Mouse (Mus musculus): Measurements from ENCODE around the gene Ndufv1. TPM values are rescaled to one million over a fixed set of nuclear protein-coding genes. Genes with fewer than 3 reads are reported as not detected.
"Not testable (repeated sequence)": the region's sequence is repeated elsewhere in the genome, so short reads cannot be mapped to it uniquely, and the experiment has no call there.

Gene Ndufv1
- polyA plus RNA-seq, 2 experiments from 2014 or later, result 109 to 164 TPM

DNA sequence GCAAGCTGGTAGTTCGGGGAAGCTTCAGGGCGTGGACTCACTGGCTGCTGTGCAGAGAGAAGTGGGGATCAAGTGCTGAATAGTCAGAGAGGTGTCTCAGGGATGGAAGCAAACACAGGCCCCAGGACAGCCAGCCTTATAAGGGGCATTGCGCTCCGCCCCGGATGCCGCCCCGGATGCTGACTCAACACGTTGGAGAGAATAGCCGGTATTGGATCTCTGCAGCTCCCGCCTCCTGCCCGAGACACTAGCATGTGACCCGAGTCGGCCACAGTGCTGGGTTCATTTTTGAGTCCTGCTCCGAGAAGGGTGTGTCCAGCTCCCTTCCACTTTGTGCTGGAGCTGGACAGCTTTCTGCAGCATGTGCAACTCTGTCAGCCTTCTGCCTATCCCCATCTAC is 29.5 kb upstream of the Ndufv1 start:
- no peak for ATAC-seq

GRCm38 (mm10) chr19:4041500-4041899 is 28.9 kb upstream of the Ndufv1 start:
- not testable (repeated sequence) for ATAC-seq

GRCm38 (mm10) chr19:4040941-4041340 is 28.3 kb upstream of the Ndufv1 start:
- ATAC-seq, result not testable (repeated sequence)

- peak; percentile 98 for ATAC-seq
Measured at GRCm38 (mm10) chr19:4037788-4038232, 25.2 kb upstream of the Ndufv1 start, which contains the start of gene Gstp1. Gene Gstp1 (minus strand): TSS chr19:4037985.

DNA sequence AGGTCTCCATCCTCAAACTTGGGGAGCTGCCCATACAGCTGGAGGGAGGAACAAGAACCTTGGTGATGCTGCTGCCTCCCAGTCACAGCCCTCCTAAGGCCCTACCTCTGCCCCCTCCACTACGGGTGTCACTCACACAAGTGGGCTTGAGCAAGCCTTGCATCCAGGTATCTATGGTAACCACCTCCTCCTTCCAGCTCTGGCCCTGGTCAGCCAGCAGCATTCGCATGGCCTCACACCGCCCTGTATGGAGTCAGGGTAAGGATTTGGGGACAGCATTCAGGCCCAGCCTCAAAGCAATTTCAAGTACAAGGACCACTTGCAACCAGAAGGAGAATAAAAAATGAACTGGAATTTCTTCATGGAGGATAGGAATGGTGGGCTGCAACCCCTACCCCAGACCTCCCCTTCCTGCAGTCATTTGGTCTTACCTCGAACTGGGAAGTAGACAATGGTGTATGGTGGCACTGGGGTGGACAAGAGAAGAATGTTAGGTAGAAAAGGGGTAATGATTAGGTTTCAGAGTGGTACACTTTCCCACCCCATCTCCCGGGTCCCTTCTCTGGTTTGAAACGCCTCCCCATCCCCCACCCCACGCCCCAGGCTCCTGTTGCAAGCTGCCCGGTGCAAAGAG is 24.7 kb upstream of the Ndufv1 start:
- not testable (repeated sequence) for ATAC-seq

- ATAC-seq, result no peak
Measured at GRCm38 (mm10) chr19:4036327-4037045, 23.9 kb upstream of the Ndufv1 start.

GRCm38 (mm10) chr19:4033742-4034141 is 21.1 kb upstream of the Ndufv1 start:
- ATAC-seq, result no peak

DNA sequence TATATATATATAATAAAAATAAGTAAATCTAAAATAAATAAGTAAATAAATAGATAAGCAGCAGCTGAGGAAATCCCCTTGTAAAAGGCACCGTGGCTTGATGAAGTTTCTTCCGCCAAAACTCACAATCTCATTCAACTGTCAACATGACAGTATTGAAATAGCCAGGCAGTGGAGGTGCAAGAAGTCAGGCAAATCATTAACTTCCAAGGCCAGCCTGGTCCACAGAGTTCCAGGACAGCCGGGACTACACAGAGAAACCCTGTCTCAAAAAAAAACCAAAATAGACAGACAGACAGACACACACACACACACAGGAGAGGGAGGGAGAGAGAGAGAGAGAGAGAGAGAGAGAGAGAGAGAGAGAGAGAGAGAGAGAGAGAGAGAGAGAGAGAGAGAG is 20.7 kb upstream of the Ndufv1 start:
- ATAC-seq, result no peak

DNA sequence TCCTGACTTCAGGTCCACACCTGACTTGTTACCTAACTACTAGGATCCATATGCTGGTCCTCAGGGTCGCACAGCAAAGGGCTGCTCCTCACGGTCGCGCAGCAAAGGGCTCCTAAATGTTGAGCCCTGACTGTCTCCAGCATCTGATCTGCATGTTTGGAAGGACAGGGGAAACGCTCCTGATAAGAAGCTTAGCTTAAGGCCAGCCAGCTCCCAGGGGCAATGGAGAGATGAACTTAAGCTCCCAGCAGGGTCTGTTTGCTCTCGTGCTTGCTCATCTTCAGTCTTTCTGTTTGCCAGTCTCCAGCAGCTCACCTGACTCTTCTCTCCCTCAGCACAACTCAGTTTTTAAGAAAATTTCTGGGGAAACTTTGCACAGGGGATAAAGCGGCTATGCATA is 20.1 kb upstream of the Ndufv1 start:
- ATAC-seq, result no peak

GRCm38 (mm10) chr19:4027576-4027975 is 15.0 kb upstream of the Ndufv1 start:
- ATAC-seq, result no peak

DNA sequence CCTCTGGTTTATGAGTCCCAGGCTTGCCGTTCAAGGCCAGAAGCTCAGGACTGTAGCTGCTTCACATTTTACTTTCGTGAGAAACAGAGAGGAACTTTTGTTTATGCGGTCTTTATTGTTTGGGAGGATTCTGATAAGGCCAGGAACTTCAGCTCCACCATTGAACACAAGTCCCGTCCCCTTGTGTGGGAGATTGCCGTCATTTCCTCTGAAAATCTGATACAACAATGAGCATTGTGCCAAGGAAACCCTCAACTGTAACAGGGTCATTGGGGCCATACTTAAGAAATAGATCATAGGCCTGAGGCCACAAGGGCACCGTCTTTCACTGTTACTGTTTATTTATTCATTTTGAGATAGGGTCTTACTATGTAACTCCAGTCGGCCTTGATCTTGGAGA is 10.6 kb upstream of the Ndufv1 start:
- ATAC-seq, result no peak

DNA sequence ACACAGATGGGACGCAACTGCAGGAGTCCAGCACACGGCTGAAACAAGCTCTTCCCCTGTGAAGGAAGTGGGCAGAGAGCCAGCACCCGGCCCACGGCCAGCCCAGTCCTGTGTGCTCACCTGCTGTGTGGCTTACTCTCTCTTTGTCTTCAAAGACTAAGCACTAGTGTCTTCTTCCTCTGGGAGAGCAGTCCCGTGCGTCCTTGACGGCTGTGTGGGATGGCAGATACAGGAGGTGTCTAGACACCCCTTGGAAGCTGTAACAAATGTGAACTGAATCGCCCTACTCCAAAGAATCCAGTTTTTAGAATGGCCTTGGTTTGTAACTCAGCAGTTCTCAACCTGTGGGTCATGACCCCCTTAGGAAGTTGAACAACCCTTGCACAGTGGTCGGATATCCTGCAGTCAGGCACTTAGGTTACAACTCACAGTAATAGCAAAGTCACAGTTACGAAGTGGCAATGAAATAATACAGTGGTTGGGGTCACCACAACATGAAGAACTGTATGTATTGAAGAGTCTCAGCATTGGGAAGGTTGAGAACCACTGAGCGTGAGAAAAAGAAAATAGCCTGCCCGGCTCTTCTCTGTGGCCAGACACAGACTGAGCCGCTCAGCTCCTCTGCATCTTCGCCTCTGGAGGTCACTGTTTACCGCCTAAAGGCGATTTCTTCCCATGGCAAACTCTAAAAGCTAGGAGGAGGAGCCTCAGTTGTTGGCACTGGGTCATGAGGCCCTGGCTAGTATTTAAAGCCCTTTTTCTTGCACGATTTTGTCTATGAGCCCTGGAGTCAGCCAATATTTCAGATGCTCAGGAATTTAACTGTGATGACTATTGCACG is 6.4 kb upstream of the Ndufv1 start:
- ATAC-seq, result peak; percentile 70

- ATAC-seq, result no peak
Measured at GRCm38 (mm10) chr19:4017921-4018587, 5.4 kb upstream of the Ndufv1 start.

- no peak for ATAC-seq
Measured at GRCm38 (mm10) chr19:4015635-4016034, 3.0 kb upstream of the Ndufv1 start.

DNA sequence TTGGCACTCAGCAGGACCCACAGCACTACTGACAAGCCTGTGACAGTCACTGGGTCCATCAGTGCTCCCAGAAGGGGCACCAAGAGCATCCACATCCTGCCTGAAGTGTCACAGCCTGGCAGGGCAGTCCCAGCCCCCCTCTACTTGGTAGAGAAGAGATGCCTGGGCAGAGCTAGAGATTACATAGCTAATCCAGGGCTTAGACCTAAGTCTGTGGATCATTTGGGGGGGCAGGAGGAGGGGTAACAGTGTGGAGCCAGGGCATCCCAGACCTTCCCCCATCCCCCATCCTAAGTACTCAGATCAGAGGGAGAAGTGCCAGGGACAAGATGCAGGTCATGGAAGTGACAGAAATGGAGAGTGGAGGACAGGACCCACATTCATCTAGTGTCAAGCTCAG is 2.2 kb upstream of the Ndufv1 start:
- no peak for ATAC-seq

DNA sequence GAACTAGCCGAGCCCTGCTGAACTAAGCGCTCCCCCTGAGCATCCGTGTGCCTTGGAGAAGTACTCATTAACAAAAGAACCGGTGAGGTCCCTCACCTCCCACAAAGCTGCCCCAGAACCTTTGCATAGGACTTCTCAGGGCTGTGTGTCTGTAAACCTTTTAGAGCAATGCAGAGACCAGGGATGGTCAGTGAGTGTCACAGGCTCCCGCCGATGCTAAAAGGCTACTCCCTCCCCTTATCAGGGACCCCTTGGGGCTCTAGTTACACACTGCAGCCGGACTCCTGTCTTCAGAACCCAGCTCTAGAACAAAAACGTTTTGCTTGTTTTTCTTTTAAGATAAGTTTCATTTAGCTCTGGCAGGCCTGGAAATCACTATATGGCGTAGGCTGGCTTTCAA is 460 bp upstream of the Ndufv1 start:
- peak; percentile 45 for ATAC-seq

DNA sequence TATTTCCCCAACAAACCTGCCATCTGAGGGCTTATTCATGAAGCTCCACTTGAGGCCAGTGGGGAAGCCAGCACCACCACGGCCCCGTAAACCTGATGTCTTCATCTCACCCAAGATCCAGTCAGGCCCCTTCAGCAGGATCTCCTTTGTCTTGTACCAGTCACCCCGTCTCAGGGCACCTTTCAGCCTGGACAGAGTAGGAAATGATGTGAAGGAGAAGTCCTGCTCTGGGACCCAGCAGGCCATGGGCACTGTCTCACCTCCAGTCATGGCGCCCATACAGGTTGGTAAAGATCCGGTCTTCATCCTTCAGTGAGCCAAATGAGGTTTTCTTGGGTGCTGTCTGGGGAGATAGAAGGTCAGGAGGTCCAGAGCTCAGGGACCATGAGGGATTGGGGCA is 1.5 kb downstream of the Ndufv1 start:
- no peak for ATAC-seq

DNA sequence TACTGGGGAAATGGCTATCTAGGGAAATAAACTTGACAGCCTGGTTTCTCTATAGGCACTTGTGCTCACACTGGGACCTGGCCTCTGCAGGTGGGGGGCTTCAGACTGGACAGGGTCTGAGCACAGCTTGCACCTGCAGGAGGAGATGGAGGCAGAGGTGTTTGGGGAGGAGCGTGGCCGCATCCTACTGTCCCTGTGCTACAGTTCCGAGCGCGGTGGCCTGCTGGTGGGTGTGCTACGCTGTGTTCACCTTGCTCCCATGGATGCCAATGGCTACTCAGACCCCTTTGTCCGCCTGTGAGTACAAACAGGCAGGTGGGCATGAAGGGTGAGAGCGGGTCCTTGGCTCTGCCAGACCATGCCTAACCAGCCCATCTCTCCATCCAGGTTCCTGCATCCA is 6.6 kb downstream of the Ndufv1 start:
- ATAC-seq, result no peak

DNA sequence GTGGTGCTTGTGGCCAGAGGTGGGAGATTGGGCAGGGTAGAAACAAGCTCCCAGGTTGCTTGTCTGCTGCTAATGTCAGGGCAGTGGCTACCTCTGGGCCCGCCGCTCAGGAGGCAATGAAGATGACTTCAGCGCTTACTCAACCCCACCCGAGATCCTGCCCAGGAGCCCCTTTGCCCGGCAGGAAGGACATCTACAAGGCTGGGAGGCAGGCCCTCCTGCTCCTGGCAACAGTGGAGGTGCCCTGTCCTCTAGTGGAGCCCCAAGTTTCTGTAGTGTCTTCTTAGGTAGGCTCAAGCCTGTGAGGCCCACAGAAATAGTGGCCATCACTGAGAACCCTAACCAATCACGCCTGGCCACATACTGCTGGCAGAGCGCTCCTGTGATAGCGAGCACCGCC is 7.5 kb downstream of the Ndufv1 start:
- ATAC-seq, result no peak

- no peak for ATAC-seq
Measured at GRCm38 (mm10) chr19:4004331-4004730, 8.3 kb downstream of the Ndufv1 start.

- ATAC-seq, result no peak
Measured at GRCm38 (mm10) chr19:4003641-4004040, 9.0 kb downstream of the Ndufv1 start.

- ATAC-seq, result no peak
Measured at GRCm38 (mm10) chr19:4003112-4003511, 9.5 kb downstream of the Ndufv1 start, which contains the start of gene Doc2g. Gene Doc2g (plus strand): TSS chr19:4003313.

GRCm38 (mm10) chr19:4001752-4002151 is 10.9 kb downstream of the Ndufv1 start:
- ATAC-seq, result no peak
